Mouse (Mus musculus): ENCODE results near the gene Ccp110. TPM values are rescaled to one million over a fixed set of nuclear protein-coding genes. Genes with fewer than 3 reads are reported as not detected.

The Ccp110 gene
- polyA plus RNA-seq, 1 experiment: 43.8 TPM

DNA sequence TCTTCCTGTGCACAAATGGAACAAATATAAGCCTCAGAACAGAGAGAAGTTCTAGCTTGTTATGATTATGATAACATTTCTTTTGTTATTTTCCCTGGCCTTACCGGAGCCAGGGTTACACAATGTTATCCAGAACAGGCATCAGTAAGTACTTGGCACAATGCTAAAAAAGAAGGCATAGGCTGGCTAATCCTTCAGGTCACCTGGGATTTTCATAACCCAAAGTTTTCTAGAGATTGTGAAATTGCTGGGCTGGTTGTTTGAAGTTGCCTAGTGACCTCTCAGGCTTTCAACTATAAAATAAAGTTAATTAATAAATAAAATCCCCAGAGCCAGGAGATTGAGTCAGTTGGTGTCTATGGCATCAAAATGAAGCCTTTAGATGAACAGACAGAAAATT lies 2.5 kb downstream of the Ccp110 start:
- Histone ChIP-seq H3K9ac (ENCODE audit: low read depth, poor library complexity, severe bottlenecking) (no peak overlapping the region), H3K9me3 (replicated peaks; ENCODE audit: control insufficient read depth, insufficient read depth, low read length, poor library complexity, severe bottlenecking) (no peaks in the 10 kb centered on the region), H3K36me3 (ENCODE audit: control insufficient read depth, insufficient read depth, low read length, poor library complexity, severe bottlenecking) (peaks cover 10% of the 10 kb centered on the region), H3K4me3 (ENCODE audit: low read depth, low read length) (no peak overlapping the region), H3K27me3 (ENCODE audit: control insufficient read depth, insufficient read depth, low read length, poor library complexity, severe bottlenecking) (no peaks in the 10 kb centered on the region), H3K4me1 (ENCODE audit: control insufficient read depth, insufficient read depth, low read length) (peaks cover 2% of the 10 kb centered on the region), H3K27ac (ENCODE audit: insufficient read depth, low read length) (no peak overlapping the region)
- no peak for TF ChIP-seq CTCF (IDR thresholded peaks at IDR 0.05; ENCODE audit: low read depth, low read length)
- no peak for TF ChIP-seq EP300 (IDR thresholded peaks at IDR 0.05; ENCODE audit: insufficient read depth, low read depth, low read length)
- TF ChIP-seq POLR2A (IDR thresholded peaks at IDR 0.05; ENCODE audit: insufficient read depth, low read length): no peak

DNA sequence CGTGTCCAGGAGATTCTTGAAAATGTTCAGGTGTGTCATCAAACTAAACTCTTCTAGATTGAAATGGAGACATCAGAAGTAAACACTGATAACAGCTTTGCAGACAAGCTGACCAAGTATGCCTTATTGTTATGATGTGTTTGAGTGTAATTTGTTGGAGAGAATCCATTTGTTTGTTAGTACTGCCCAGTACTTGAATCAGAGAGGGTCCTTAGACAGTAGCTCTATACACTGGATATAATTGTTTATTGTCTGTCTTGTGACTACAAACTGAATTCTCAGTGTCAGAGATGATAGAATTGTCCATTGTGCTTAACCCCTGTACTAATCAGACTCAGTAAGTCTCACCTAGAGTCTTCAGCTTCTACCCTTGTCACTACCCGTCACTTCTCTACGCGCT lies 5.7 kb downstream of the Ccp110 start:
- H3K36me3 ChIP-seq (ENCODE audit: control insufficient read depth, insufficient read depth, low read length, poor library complexity, severe bottlenecking): peaks cover 20% of the 10 kb centered on the region
- no peak overlapping the region for H3K4me3 ChIP-seq (ENCODE audit: low read depth, low read length)
- no peaks in the 10 kb centered on the region for H3K27me3 ChIP-seq (ENCODE audit: control insufficient read depth, insufficient read depth, low read length, poor library complexity, severe bottlenecking)
- H3K9ac ChIP-seq (ENCODE audit: low read depth, poor library complexity, severe bottlenecking): no peak overlapping the region
- no peaks in the 10 kb centered on the region for H3K9me3 ChIP-seq (replicated peaks; ENCODE audit: control insufficient read depth, insufficient read depth, low read length, poor library complexity, severe bottlenecking)
- TF ChIP-seq CTCF (IDR thresholded peaks at IDR 0.05; ENCODE audit: low read depth, low read length) (no peak), EP300 (IDR thresholded peaks at IDR 0.05; ENCODE audit: insufficient read depth, low read depth, low read length) (no peak), POLR2A (IDR thresholded peaks at IDR 0.05; ENCODE audit: insufficient read depth, low read length) (no peak)
- no peaks in the 10 kb centered on the region for H3K4me1 ChIP-seq (ENCODE audit: control insufficient read depth, insufficient read depth, low read length)
- no peak overlapping the region for H3K27ac ChIP-seq (ENCODE audit: insufficient read depth, low read length)

DNA sequence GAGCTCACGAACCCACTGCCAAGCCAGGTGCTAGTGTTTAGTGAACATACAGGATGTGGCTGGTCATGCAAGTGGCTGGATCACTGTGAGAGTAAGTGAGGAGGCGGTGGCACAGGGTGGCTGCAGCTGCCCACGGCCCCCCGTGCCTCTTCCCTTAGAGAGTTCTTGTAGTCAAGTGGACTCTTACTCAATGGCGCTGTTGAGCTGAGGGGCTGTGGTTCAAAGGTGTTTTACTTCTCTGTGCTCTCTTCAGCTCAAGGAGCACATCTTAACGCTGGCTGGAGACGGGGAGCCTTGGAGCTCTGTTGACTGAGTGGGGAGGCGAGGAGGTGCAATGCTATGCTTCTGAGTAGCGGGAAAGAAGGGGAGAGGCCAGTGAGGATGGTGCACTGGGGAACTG lies 11.6 kb downstream of the Ccp110 start:
- peaks cover 21% of the 10 kb centered on the region for H3K36me3 ChIP-seq (ENCODE audit: control insufficient read depth, insufficient read depth, low read length, poor library complexity, severe bottlenecking)

DNA sequence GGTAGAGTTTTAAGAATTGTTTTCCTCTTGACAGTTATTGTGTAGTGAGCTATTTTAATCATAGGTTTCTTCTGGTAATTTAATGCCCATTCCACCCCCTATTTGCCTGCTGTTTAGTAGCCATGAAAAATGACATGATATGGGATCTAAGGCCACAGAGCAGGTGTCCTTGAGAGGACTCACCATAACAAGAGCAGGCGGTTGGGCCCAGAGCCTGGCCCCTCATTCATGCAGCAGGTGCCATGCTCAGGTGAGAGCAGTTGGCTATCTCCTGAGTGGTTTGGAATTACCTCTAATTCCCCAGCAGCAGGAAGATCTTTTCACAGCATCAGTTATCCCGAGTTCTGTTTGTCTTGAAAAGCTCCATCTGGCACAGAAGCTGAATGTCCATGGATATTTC lies 13.1 kb downstream of the Ccp110 start:
- H3K9ac ChIP-seq (ENCODE audit: low read depth, poor library complexity, severe bottlenecking): no peak overlapping the region
- H3K27ac ChIP-seq (ENCODE audit: insufficient read depth, low read length): no peak overlapping the region
- H3K4me1 ChIP-seq (ENCODE audit: control insufficient read depth, insufficient read depth, low read length): no peaks in the 10 kb centered on the region
- no peaks in the 10 kb centered on the region for H3K9me3 ChIP-seq (replicated peaks; ENCODE audit: control insufficient read depth, insufficient read depth, low read length, poor library complexity, severe bottlenecking)
- H3K4me3 ChIP-seq (ENCODE audit: low read depth, low read length): no peak overlapping the region
- TF ChIP-seq EP300 (IDR thresholded peaks at IDR 0.05; ENCODE audit: insufficient read depth, low read depth, low read length) (no peak), POLR2A (IDR thresholded peaks at IDR 0.05; ENCODE audit: insufficient read depth, low read length) (no peak), CTCF (IDR thresholded peaks at IDR 0.05; ENCODE audit: low read depth, low read length) (no peak)
- H3K36me3 ChIP-seq (ENCODE audit: control insufficient read depth, insufficient read depth, low read length, poor library complexity, severe bottlenecking): peaks cover 21% of the 10 kb centered on the region
- H3K27me3 ChIP-seq (ENCODE audit: control insufficient read depth, insufficient read depth, low read length, poor library complexity, severe bottlenecking): no peaks in the 10 kb centered on the region

More for the DNA sequence above, 11.6 kb downstream of the Ccp110 start:
- no peak overlapping the region for H3K9ac ChIP-seq (ENCODE audit: low read depth, poor library complexity, severe bottlenecking)
- H3K4me1 ChIP-seq (ENCODE audit: control insufficient read depth, insufficient read depth, low read length): no peaks in the 10 kb centered on the region
- no peak overlapping the region for H3K4me3 ChIP-seq (ENCODE audit: low read depth, low read length)
- H3K9me3 ChIP-seq (replicated peaks; ENCODE audit: control insufficient read depth, insufficient read depth, low read length, poor library complexity, severe bottlenecking): no peaks in the 10 kb centered on the region
- TF ChIP-seq CTCF (IDR thresholded peaks at IDR 0.05; ENCODE audit: low read depth, low read length) (no peak), POLR2A (IDR thresholded peaks at IDR 0.05; ENCODE audit: insufficient read depth, low read length) (no peak), EP300 (IDR thresholded peaks at IDR 0.05; ENCODE audit: insufficient read depth, low read depth, low read length) (no peak)
- no peaks in the 10 kb centered on the region for H3K27me3 ChIP-seq (ENCODE audit: control insufficient read depth, insufficient read depth, low read length, poor library complexity, severe bottlenecking)
- H3K27ac ChIP-seq (ENCODE audit: insufficient read depth, low read length): no peak overlapping the region

DNA sequence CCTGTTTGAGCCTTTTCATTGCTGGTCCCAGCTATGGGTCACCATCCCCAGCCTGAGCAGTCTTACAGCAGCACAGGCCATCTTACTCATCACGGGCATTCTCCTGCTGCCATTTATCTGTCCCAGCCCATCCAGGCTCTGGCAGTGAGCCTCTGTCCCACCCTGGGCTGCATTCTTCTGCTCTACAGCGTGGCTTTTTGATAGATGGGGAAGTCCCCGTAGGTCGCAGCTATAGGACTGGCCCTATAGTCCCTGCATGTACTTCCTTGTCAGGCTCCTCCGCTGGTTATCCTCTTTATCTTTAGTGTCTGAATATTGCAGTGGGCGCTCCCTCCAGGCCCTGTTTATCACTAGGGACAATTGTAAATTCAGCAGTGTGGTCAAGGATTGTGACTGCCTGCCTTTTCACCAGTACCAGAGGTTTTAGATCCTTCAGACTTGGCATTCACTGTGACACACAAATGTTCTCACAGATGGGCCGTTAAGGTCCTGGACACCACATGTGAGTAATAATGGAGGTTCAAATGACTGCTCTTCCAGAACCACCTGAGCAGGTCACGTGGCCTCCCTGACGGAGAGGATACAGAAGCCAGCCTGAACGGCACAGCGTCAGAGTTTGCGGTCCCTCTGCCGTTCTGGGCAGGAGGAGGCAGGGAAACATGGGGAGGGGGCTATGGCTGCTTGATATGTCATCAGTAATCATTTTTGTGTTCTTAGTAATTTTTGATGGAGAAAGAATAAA lies 16.7 kb downstream of the Ccp110 start:
- Histone ChIP-seq H3K27me3 (ENCODE audit: control insufficient read depth, insufficient read depth, low read length, poor library complexity, severe bottlenecking) (no peaks in the 10 kb centered on the region), H3K4me1 (ENCODE audit: control insufficient read depth, insufficient read depth, low read length) (no peaks in the 10 kb centered on the region), H3K27ac (ENCODE audit: insufficient read depth, low read length) (no peak overlapping the region), H3K36me3 (ENCODE audit: control insufficient read depth, insufficient read depth, low read length, poor library complexity, severe bottlenecking) (peaks cover 10% of the 10 kb centered on the region; the same call in 1 of the 2 replicates), H3K9me3 (replicated peaks; ENCODE audit: control insufficient read depth, insufficient read depth, low read length, poor library complexity, severe bottlenecking) (no peaks in the 10 kb centered on the region), H3K4me3 (ENCODE audit: low read depth, low read length) (no peak overlapping the region), H3K9ac (ENCODE audit: low read depth, poor library complexity, severe bottlenecking) (no peak overlapping the region)
- TF ChIP-seq POLR2A (IDR thresholded peaks at IDR 0.05; ENCODE audit: insufficient read depth, low read length) (no peak), CTCF (IDR thresholded peaks at IDR 0.05; ENCODE audit: low read depth, low read length) (no peak), EP300 (IDR thresholded peaks at IDR 0.05; ENCODE audit: insufficient read depth, low read depth, low read length) (no peak)

DNA sequence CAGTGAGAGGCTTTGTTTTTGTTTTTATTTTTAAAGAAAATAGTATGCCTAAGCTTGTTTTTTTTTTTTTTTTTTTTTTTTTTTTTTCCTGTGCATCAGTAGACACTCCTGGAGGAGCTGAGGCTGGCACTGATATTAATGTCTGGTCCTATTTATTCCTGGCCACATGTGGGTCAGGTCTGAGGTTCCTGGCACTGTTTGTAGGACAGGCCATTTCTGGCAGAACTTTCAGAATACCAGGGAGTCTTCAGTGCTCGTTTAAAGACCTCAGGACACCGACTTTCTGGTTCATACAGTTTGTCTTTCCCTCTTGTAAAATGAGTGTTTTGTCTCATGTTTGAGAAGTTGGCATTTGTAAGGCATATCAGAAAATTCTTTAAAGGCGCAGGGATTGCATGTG lies 19.4 kb downstream of the Ccp110 start:
- Histone ChIP-seq H3K4me3 (ENCODE audit: low read depth, low read length) (no peak overlapping the region), H3K9me3 (replicated peaks; ENCODE audit: control insufficient read depth, insufficient read depth, low read length, poor library complexity, severe bottlenecking) (no peaks in the 10 kb centered on the region), H3K27ac (ENCODE audit: insufficient read depth, low read length) (no peak overlapping the region), H3K9ac (ENCODE audit: low read depth, poor library complexity, severe bottlenecking) (no peak overlapping the region), H3K36me3 (ENCODE audit: control insufficient read depth, insufficient read depth, low read length, poor library complexity, severe bottlenecking) (peaks cover 4% of the 10 kb centered on the region; the same call in 1 of the 2 replicates), H3K4me1 (ENCODE audit: control insufficient read depth, insufficient read depth, low read length) (no peaks in the 10 kb centered on the region), H3K27me3 (ENCODE audit: control insufficient read depth, insufficient read depth, low read length, poor library complexity, severe bottlenecking) (no peaks in the 10 kb centered on the region)
- no peak for TF ChIP-seq CTCF (IDR thresholded peaks at IDR 0.05; ENCODE audit: low read depth, low read length)
- TF ChIP-seq EP300 (IDR thresholded peaks at IDR 0.05; ENCODE audit: insufficient read depth, low read depth, low read length): no peak
- TF ChIP-seq POLR2A (IDR thresholded peaks at IDR 0.05; ENCODE audit: insufficient read depth, low read length): no peak
